Mouse (Mus musculus) liver, embryonic 14.5 days (tissue): ENCODE measurements around the gene Elfn1. TPM values are rescaled to one million over a fixed set of nuclear protein-coding genes. Genes with fewer than 3 reads are reported as not detected.

Experiments used
- ATAC-seq: fragments of 200-750 bp; cut with Nextera tagmentation; 2 replicates; pipeline ENCODE4 v1.8.0; 2017; ENCODE audit warnings: moderate number of reproducible peaks, mild to moderate bottlenecking, moderate library complexity; ENCODE audit not compliant: insufficient read depth
- DNase-seq, 3 experiments: peaks; one replicate each; pipeline ENCODE4 v3.0.0-alpha.2; 2012 to 2013; ENCODE audit warnings: low read depth in 3 of 3, low spot score in 3 of 3
- H3K27ac ChIP-seq: fragments of 300-500 bp; sonication (generic); 2 replicates; pipeline ENCODE4 v1.5.1; 2014; ENCODE audit warnings: moderate library complexity, mild to moderate bottlenecking, control low read depth, inconsistent platforms
- H3K27me3 ChIP-seq: fragments of 300-500 bp; sonication (generic); 2 replicates; pipeline ENCODE4 v1.6.1; 2014; ENCODE audit warnings: mild to moderate bottlenecking, low read length, moderate library complexity; ENCODE audit not compliant: control insufficient read depth, insufficient read depth
- H3K36me3 ChIP-seq: fragments of 300-500 bp; sonication (generic); replicated peaks from 2 replicates; pipeline ENCODE4 v1.6.1; 2014; ENCODE audit warnings: low read depth; ENCODE audit not compliant: control insufficient read depth, insufficient read depth
- H3K4me1 ChIP-seq, 2 experiments: fragments of 200-500 bp in 1 of 2; fragments of 300-500 bp in 1 of 2; sonication (generic) in 1 of 2; replicated peaks; 2 replicates each; pipeline ENCODE4 v1.6.1; 2012 to 2014; ENCODE audit warnings: antibody characterized with exemption in 1 of 2, inconsistent platforms in 1 of 2, low read length in 1 of 2; ENCODE audit not compliant: control insufficient read depth in 2 of 2, insufficient read depth in 2 of 2
- H3K4me2 ChIP-seq: fragments of 300-500 bp; sonication (generic); 2 replicates; pipeline ENCODE4 v1.6.1; 2014; ENCODE audit warnings: low read depth, mild to moderate bottlenecking, control low read depth, moderate library complexity
- H3K4me3 ChIP-seq, 2 experiments: fragments of 200-500 bp in 1 of 2; fragments of 300-500 bp in 1 of 2; sonication (generic) in 1 of 2; 2 replicates each; pipeline ENCODE4 v1.5.1; 2012 to 2014; ENCODE audit warnings: low read depth in 2 of 2, low read length in 2 of 2, mild to moderate bottlenecking in 2 of 2, control low read depth in 1 of 2, inconsistent platforms in 1 of 2, moderate library complexity in 1 of 2; ENCODE audit not compliant: insufficient read depth in 1 of 2
- H3K9ac ChIP-seq: fragments of 300-500 bp; sonication (generic); replicated peaks from 2 replicates; pipeline ENCODE4 v1.6.1; 2014; ENCODE audit warnings: mild to moderate bottlenecking, control low read depth, moderate library complexity
- H3K9me3 ChIP-seq: fragments of 300-500 bp; sonication (generic); 2 replicates; pipeline ENCODE4 v1.6.1; 2016; ENCODE audit warnings: low read length, mixed read lengths; ENCODE audit not compliant: control insufficient read depth
- CTCF ChIP-seq: IDR thresholded peaks from 2 replicates; pipeline ENCODE4 v1.5.1; 2016; ENCODE audit warnings: antibody characterized with exemption, low read depth, control low read depth
- EP300 ChIP-seq: IDR thresholded peaks from 2 replicates; pipeline ENCODE4 v1.6.1; 2016; ENCODE audit warnings: antibody characterized with exemption, low read depth
- WGBS: fragments of 180-500 bp; shearing (Covaris S2); extraction: QIAGEN DNeasy Blood & Tissue Kit; methylation state at CpG from one replicate; pipeline ENCODE4 v1.1.7; 2014; ENCODE audit not compliant: insufficient replicate concordance; 5-methylcytosine and 5-hydroxymethylcytosine counted together
- polyA plus RNA-seq, 2 experiments: library from polyadenylated mRNA; depleted of rRNA in 1 of 2; stranded (reverse) in 1 of 2; unstranded in 1 of 2; fragments of >200 nt; fragmentation: Nextera tagmentation in 1 of 2; extraction: Ambion mirVana in 1 of 2; gene quantifications; 2 replicates each; pipeline versions ENCODE4 v1.2.1 to v1.2.3; 2012 to 2014

Elfn1 gene
- polyA plus RNA-seq, 2 experiments: 0.09 TPM; not detected in 1

DNA sequence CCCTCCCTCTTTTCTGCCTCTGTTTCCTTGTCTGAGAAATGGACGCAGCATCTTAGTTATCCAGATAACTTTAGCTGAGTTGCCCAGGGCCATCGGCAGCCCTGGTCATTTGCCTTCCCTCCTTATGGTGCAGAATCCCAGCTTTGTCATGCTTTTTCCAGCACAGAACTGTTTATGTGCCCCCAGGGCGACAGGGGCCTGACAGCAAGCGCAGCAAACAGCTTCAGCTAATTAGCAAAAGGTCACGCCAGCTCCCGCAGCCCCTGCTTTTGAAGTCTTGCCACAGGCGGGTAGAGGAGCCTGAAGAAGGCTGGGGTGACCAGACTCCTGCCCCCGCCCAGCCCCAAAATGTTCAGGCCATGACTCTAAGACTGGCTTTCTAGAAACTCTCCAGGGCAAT lies 41.6 kb downstream of the Elfn1 start:
- H3K36me3 ChIP-seq: no peaks in the 10 kb centered on the region

DNA sequence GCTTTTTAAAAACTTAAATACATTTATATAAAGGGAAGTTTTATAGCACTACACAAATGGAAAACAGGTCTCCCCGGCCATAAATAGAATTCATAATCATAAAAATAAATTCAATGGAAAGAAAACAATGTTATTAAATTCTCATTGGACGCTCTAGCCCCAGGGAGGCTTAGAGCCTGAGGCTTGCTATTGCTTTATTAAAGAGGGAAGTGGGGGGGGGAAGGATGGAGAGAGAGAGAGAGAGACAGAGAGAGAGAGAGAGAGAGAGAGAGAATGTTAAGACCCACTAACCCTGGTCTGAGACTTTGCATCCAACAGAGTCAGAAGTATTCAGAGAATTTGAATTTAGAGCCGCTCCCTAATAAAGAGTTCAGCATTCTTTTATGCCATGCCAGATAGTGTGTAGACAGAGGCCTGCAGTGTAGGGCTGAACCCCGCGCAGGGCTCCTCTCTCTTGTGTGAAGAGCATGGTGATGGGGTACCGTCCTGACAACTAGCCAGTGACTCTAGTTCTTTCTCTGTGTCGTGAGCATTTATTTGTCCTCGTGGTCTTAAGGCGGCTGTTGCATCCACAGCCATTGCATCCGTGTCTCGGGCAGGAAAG lies 42.3 kb downstream of the Elfn1 start:
- H3K27ac ChIP-seq: no peak overlapping the region
- no peaks in the 10 kb centered on the region for H3K27me3 ChIP-seq
- no peaks in the 10 kb centered on the region for H3K4me1 ChIP-seq
- no peak for DNase-seq
- no peak for ATAC-seq
- no peak overlapping the region for H3K4me3 ChIP-seq
- H3K9ac ChIP-seq: no peak overlapping the region
- 65% methylated on average over 11 of the region's 11 CpGs for WGBS
- no peaks in the 10 kb centered on the region for H3K9me3 ChIP-seq
- TF ChIP-seq EP300 (no peak), CTCF (no peak)
- H3K36me3 ChIP-seq: no peaks in the 10 kb centered on the region
- no peak overlapping the region for H3K4me2 ChIP-seq

More for the DNA sequence above, 41.6 kb downstream of the Elfn1 start:
- Histone ChIP-seq H3K27me3 (no peaks in the 10 kb centered on the region), H3K4me3 (no peak overlapping the region), H3K27ac (no peak overlapping the region), H3K4me1 (no peaks in the 10 kb centered on the region), H3K4me2 (no peak overlapping the region), H3K9me3 (no peaks in the 10 kb centered on the region), H3K9ac (no peak overlapping the region)
- TF ChIP-seq EP300 (no peak), CTCF (no peak)
- WGBS: 59% methylated on average over 8 of the region's 8 CpGs
- DNase-seq: no peak
- no peak for ATAC-seq

DNA sequence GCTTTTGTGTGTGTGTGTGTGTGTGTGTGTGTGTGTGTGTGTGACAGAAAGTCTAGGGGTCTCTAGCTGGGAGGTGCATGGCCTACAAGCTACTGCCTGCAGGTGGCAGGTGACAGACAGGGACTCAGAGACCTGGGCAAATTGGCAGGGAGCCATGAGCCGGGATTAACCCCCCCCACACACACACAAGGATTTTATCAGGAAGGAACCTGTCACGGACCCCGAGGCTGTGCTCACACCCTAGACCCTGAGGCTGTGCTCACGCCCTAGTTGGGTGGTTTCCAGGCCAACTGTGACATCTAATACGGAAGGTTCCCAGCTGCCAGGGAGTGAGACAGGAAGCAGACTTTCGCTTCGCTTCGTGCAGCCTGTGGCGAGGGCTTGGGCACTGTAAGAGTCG lies 49.1 kb downstream of the Elfn1 start:
- H3K36me3 ChIP-seq: no peaks in the 10 kb centered on the region
- no peak overlapping the region for H3K4me2 ChIP-seq
- no peaks in the 10 kb centered on the region for H3K4me1 ChIP-seq
- H3K27ac ChIP-seq: no peak overlapping the region
- H3K9ac ChIP-seq: no peak overlapping the region
- no peaks in the 10 kb centered on the region for H3K9me3 ChIP-seq
- ATAC-seq (no peak), DNase-seq (no peak)
- H3K4me3 ChIP-seq: no peak overlapping the region
- TF ChIP-seq CTCF (no peak), EP300 (no peak)
- no peaks in the 10 kb centered on the region for H3K27me3 ChIP-seq
- WGBS: 28% methylated on average over 10 of the region's 10 CpGs

DNA sequence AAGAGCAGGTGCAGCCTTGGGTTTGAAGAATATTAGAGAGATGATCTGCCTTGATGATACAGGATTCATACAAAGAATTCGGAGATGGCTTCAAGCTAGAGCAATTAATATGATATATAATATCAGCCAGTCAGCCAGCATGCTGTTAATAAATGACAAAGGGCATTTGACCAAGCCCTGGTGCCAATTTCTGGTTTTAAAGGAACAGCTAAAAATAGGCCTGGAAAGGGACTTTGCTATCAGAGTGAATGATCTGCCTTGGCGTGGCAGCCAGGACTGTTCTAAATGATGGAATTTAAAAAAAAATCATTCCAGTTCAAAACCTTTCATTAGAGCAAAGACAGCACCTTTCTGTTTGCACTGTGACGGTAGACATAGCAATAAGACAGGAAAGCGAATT lies 52.0 kb downstream of the Elfn1 start:
- no peak for ATAC-seq
- no peaks in the 10 kb centered on the region for H3K36me3 ChIP-seq

DNA sequence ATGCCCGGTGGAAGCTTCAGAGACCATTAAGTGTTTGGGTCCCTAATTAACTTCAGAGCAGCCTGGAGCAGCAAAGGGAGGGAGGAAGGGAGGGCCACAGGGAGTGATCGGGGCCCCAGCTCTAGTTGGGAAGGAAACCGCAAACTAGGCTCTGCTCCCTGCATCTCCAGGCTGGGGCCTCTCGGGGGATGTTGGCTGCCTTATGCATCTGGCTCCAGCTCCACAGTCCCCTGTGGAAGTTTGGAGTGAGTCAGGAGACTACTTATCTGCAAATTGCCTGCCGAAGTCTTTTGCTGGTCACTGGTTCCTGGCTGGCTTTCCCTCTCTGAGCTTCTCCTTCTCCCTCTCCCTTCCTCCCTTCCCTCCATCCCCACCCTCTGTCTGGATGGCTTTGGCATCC lies 56.6 kb downstream of the Elfn1 start:
- no peak for DNase-seq
- WGBS: 58% methylated on average over 5 of the region's 5 CpGs
- H3K4me2 ChIP-seq: no peak overlapping the region
- H3K27ac ChIP-seq: no peak overlapping the region
- no peak overlapping the region for H3K9ac ChIP-seq
- H3K4me3 ChIP-seq: no peak overlapping the region
- no peak for ATAC-seq
- TF ChIP-seq CTCF (no peak), EP300 (no peak)
- no peaks in the 10 kb centered on the region for H3K4me1 ChIP-seq
- no peaks in the 10 kb centered on the region for H3K36me3 ChIP-seq
- H3K9me3 ChIP-seq: no peaks in the 10 kb centered on the region
- H3K27me3 ChIP-seq: no peaks in the 10 kb centered on the region

More for the DNA sequence above, 52.0 kb downstream of the Elfn1 start:
- no peak overlapping the region for H3K4me2 ChIP-seq
- TF ChIP-seq CTCF (no peak), EP300 (no peak)
- no peaks in the 10 kb centered on the region for H3K4me1 ChIP-seq
- DNase-seq: no peak
- no peaks in the 10 kb centered on the region for H3K9me3 ChIP-seq
- no peak overlapping the region for H3K9ac ChIP-seq
- no peak overlapping the region for H3K4me3 ChIP-seq
- 57% methylated on average over 4 of the region's 4 CpGs for WGBS
- no peak overlapping the region for H3K27ac ChIP-seq
- H3K27me3 ChIP-seq: no peaks in the 10 kb centered on the region
